Mouse (Mus musculus) thymus, postnatal 36 days (tissue): ENCODE data around the gene Olfr1130.
"Not testable (repeated sequence)": the region's sequence is repeated elsewhere in the genome, so short reads cannot be mapped to it uniquely, and the experiment has no call there.

ENCODE experiments used
- DNase-seq, 2 experiments: peaks; one replicate each; pipeline ENCODE4 v3.0.0; 2022; ENCODE audit warnings: mixed read lengths in 2 of 2

Olfr1130 gene

GRCm38 (mm10) chr2:87605912-87606311 lies at the start of gene Olfr1130:
TSS of gene Olfr1130 (plus strand) at chr2:87606212.
- DNase-seq: not testable (repeated sequence)

GRCm38 (mm10) chr2:87573602-87574001 lies 32.4 kb upstream of the Olfr1130 start, which contains the start of gene Olfr1129:
TSS of gene Olfr1129 (plus strand) at chr2:87573902.
- DNase-seq: not testable (repeated sequence)

- DNase-seq: no peak
Observed at GRCm38 (mm10) chr2:87626804-87627203, 20.8 kb downstream of the Olfr1130 start, which contains the start of gene Olfr1131. TSS of gene Olfr1131 (plus strand) at chr2:87627104.

- no peak for DNase-seq
Observed at GRCm38 (mm10) chr2:87637435-87637834, 31.4 kb downstream of the Olfr1130 start, which contains the start of gene Olfr1132. TSS of gene Olfr1132 (minus strand) at chr2:87637535.

- DNase-seq: no peak
Observed at GRCm38 (mm10) chr2:87642441-87642840, 36.4 kb downstream of the Olfr1130 start.

- DNase-seq: no peak
Observed at GRCm38 (mm10) chr2:87647274-87647673, 41.3 kb downstream of the Olfr1130 start, which contains the start of gene Olfr1133. TSS of gene Olfr1133 (minus strand) at chr2:87647374.

GRCm38 (mm10) chr2:87658360-87658759 lies 52.3 kb downstream of the Olfr1130 start, which contains the start of gene Olfr1134:
TSS of gene Olfr1134 (minus strand) at chr2:87658460.
- no peak for DNase-seq
